In the genomic region with DNA sequence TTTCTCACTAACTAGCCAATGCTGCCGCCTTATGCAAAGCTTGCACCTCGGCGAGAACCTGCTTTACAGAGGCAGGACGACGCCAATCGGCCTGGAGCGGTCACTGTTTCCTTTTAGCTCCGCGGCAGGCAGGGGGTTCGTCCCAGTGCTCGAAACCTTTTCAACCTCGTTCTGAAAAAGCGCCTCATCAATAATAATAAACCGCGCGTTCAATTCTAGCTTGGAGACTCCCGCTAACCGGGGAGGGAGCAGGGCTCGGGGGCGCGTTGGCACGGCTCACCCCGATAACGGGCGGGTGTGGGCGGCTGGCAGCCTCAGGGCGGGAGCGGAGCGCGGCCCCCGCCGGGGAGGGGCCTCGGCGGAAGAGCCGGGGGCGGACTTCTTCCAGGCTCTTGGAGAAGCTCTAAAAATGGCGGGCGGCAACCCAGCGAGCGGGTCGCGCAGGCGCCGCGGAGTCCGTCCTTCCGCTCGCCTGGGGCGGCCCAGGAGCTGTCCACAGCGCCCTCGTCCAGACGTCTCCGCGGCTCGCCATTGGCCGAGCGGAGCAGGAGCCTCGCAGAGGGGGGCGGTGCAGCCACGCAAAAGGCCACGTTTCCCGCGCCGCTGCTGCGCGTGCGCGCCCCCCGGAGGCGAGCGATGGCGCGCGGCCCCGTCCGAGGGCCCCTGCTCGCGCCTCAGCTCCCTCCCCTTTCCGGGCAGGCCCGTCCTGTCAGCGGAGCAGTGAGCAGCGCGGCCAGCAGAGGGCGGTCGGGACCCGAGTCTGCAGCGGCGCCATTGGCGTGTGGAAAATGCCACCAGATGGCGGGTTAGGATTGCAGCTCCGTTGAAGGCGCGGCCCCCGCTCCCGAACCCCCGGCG, we compare ENCODE assay signal across 8 mouse cellular contexts. TPM values are rescaled to one million over a fixed set of nuclear protein-coding genes. Genes with fewer than 3 reads are reported as not detected.
DNase-seq lines count a peak whose midpoint lies in the region; ATAC-seq and TF ChIP-seq lines count a peak whose summit lies in the region.

No protein-coding gene starts in this region.

- H3K4me1 ChIP-seq in bone marrow macrophage, adult 2 months (ENCODE audit: control insufficient read depth, insufficient read depth, low read length), result peaks cover 22% of the 10 kb centered on the region
- no peaks in the 10 kb centered on the region for H3K4me1 ChIP-seq in embryonic fibroblast, embryonic 13.5 days (ENCODE audit: control insufficient read depth, insufficient read depth, low read length)
- peaks cover 13% of the 10 kb centered on the region; the same call in 1 of the 2 replicates for H3K4me1 ChIP-seq in kidney, embryonic 14.5 days (ENCODE audit: control insufficient read depth, insufficient read depth, low read length)
- peaks cover 8% of the 10 kb centered on the region for H3K4me1 ChIP-seq in limb, embryonic 15.5 days

- H3K9me3 ChIP-seq in kidney, embryonic 14.5 days (ENCODE audit: control insufficient read depth, low read length), result no peaks in the 10 kb centered on the region
- H3K9me3 ChIP-seq in limb, embryonic 15.5 days, result no peaks in the 10 kb centered on the region

- H3K27me3 ChIP-seq in kidney, embryonic 14.5 days (ENCODE audit: control insufficient read depth, insufficient read depth, low read length), result no peaks in the 10 kb centered on the region
- no peaks in the 10 kb centered on the region for H3K27me3 ChIP-seq in limb, embryonic 15.5 days

- H3K9ac ChIP-seq in kidney, embryonic 14.5 days (ENCODE audit: low read depth, low read length), result peak overlapping the region; percentile 97
- peak overlapping the region; percentile 68 for H3K9ac ChIP-seq in limb, embryonic 15.5 days

- DNase-seq in A20 (ENCODE audit: low read depth, low spot score), result peak; percentile 99
- DNase-seq in heart, adult 9 months (ENCODE audit: low spot score in 2 of 2), result peak; percentile 99
- DNase-seq in monocyte, adult 2 months (ENCODE audit: low read depth in 1 of 2, low spot score in 2 of 2), result peak; percentile 98 to 99
- DNase-seq in spleen, postnatal 36 days (ENCODE audit: low spot score in 2 of 2), result peak; percentile 98 to 99

- TF ChIP-seq POLR2A in bone marrow macrophage, adult 2 months (IDR thresholded peaks at IDR 0.05; ENCODE audit: borderline replicate concordance, low read depth, low read length), result no peak
- peak; percentile 58 for TF ChIP-seq POLR2A in embryonic fibroblast, embryonic 13.5 days (IDR thresholded peaks at IDR 0.05; ENCODE audit: low read depth, low read length)

- no peaks in the 10 kb centered on the region for H3K36me3 ChIP-seq in kidney, embryonic 14.5 days (ENCODE audit: control insufficient read depth, insufficient read depth, low read length)
- no peaks in the 10 kb centered on the region for H3K36me3 ChIP-seq in limb, embryonic 15.5 days

- H3K4me2 ChIP-seq in kidney, embryonic 14.5 days (replicated peaks; ENCODE audit: low read depth, low read length), result peak overlapping the region; percentile 81
- H3K4me2 ChIP-seq in limb, embryonic 15.5 days, result peak overlapping the region; percentile 66

- TF ChIP-seq CTCF in bone marrow macrophage, adult 2 months (IDR thresholded peaks at IDR 0.05; ENCODE audit: low read depth, low read length), result peak; percentile 73
- TF ChIP-seq CTCF in embryonic fibroblast, embryonic 13.5 days (IDR thresholded peaks at IDR 0.05; ENCODE audit: borderline replicate concordance, insufficient read depth, low read length), result peak; percentile 95

- H3K27ac ChIP-seq in bone marrow macrophage, adult 2 months (ENCODE audit: insufficient read depth, low read depth, low read length), result peak overlapping the region; percentile 86
- peak overlapping the region; percentile 90 for H3K27ac ChIP-seq in embryonic fibroblast, embryonic 13.5 days (ENCODE audit: insufficient read depth, low read length)
- H3K27ac ChIP-seq in kidney, embryonic 14.5 days (ENCODE audit: low read depth, low read length), result peak overlapping the region; percentile 99
- peak overlapping the region; percentile 98 for H3K27ac ChIP-seq in limb, embryonic 15.5 days

- peak overlapping the region; percentile 62 for H3K4me3 ChIP-seq in bone marrow macrophage, adult 2 months (ENCODE audit: insufficient read depth, low read length)
- H3K4me3 ChIP-seq in embryonic fibroblast, embryonic 13.5 days (ENCODE audit: insufficient read depth, low read length), result peak overlapping the region; percentile 45
- H3K4me3 ChIP-seq in kidney, embryonic 14.5 days (ENCODE audit: low read length), result peak overlapping the region; percentile 87
- peak overlapping the region; percentile 63 for H3K4me3 ChIP-seq in limb, embryonic 15.5 days

- under 1% methylated on average over 70 of the region's 97 CpGs for WGBS in kidney, embryonic 14.5 days
- WGBS in limb, embryonic 15.5 days, result under 1% methylated on average over 97 of the region's 97 CpGs

- ATAC-seq in kidney, embryonic 14.5 days (ENCODE audit: low FRiP score, low TSS enrichment), result peak; percentile 99
- peak; percentile 98 for ATAC-seq in limb, embryonic 15.5 days (ENCODE audit: insufficient number of reproducible peaks, low FRiP score, low TSS enrichment, low read depth)

RNA-seq across cellular contexts. Expression of a gene that starts 45.5 kb away (rescaled TPM):
- 34.1 and 35.9 TPM in 2 replicates for polyA plus RNA-seq in bone marrow macrophage, adult 2 months (2012; ENCODE audit: insufficient read depth, insufficient read length, missing spikeins)
- 31.4 and 40.2 TPM in 2 replicates for polyA plus RNA-seq in embryonic fibroblast, embryonic 13.5 days (2011; ENCODE audit: insufficient read length, low read depth, missing spikeins)
- polyA plus RNA-seq in kidney, embryonic 14.5 days (2014; fragmentation: Nextera tagmentation; extraction: Ambion mirVana), result 38.0 and 69.9 TPM in 2 replicates
- 37.9 and 46.2 TPM in 2 replicates for polyA plus RNA-seq in limb, embryonic 15.5 days (2015; fragmentation: Nextera tagmentation; extraction: Ambion mirVana)

Comparison
In these comparisons a context has a peak if more than half of its experiments do, and no peak if none do; other contexts are left out.
1. Peak in every context shown above with its lines: DNase-seq, ATAC-seq, H3K4me3 ChIP-seq and H3K27ac ChIP-seq.